10 mouse cellular contexts compared by ENCODE assay signal in genomic region chr11:11963587-11963986, GRCm38 (mm10).
DNase-seq lines count a peak whose midpoint lies in the region; ATAC-seq and TF ChIP-seq lines count a peak whose summit lies in the region.
"Had no signal": no experiment of that assay in that cellular context is flagged by ENCODE, and none has a peak within 500 bp of the region (broad histone marks: within the 10 kb centered on the region; RNA-seq: fewer than 3 reads in every experiment).

No protein-coding gene starts in this region.

- H3K9me3 ChIP-seq in heart, embryonic 13.5 days = no peaks in the 10 kb centered on the region
- H3K9me3 ChIP-seq in neural tube, embryonic 14.5 days (ENCODE audit: control insufficient read depth, low read length) = no peaks in the 10 kb centered on the region
- H3K9me3 ChIP-seq in limb, embryonic 12.5 days = no peaks in the 10 kb centered on the region
- H3K9me3 ChIP-seq in stomach, postnatal 0 days (ENCODE audit: control insufficient read depth, low read length) = no peaks in the 10 kb centered on the region

- H3K4me2 ChIP-seq in heart, embryonic 13.5 days = no peak overlapping the region
- no peak overlapping the region for H3K4me2 ChIP-seq in neural tube, embryonic 14.5 days (ENCODE audit: low read depth, low read length)
- no peak overlapping the region for H3K4me2 ChIP-seq in limb, embryonic 12.5 days
- H3K4me2 ChIP-seq in stomach, postnatal 0 days (replicated peaks; ENCODE audit: low read depth) = no peak overlapping the region

- no peak for TF ChIP-seq EP300 in stomach, postnatal 0 days (optimal IDR thresholded peaks at IDR 0.05)

- no peaks in the 10 kb centered on the region for H3K27me3 ChIP-seq in heart, embryonic 13.5 days (replicated peaks)
- H3K27me3 ChIP-seq in neural tube, embryonic 14.5 days (ENCODE audit: control insufficient read depth, insufficient read depth, low read length) = no peaks in the 10 kb centered on the region
- no peaks in the 10 kb centered on the region for H3K27me3 ChIP-seq in limb, embryonic 12.5 days
- no peaks in the 10 kb centered on the region for H3K27me3 ChIP-seq in stomach, postnatal 0 days (ENCODE audit: control insufficient read depth, insufficient read depth, low read length)

- H3K9ac ChIP-seq in heart, embryonic 13.5 days = peak overlapping the region; percentile 73
- H3K9ac ChIP-seq in neural tube, embryonic 14.5 days (replicated peaks; ENCODE audit: low read depth, low read length) = no peak overlapping the region
- no peak overlapping the region for H3K9ac ChIP-seq in limb, embryonic 12.5 days (replicated peaks)
- H3K9ac ChIP-seq in stomach, postnatal 0 days (ENCODE audit: low read length) = no peak overlapping the region

- peak overlapping the region; percentile 98 for H3K27ac ChIP-seq in heart, embryonic 13.5 days (replicated peaks)
- no peak overlapping the region for H3K27ac ChIP-seq in neural tube, embryonic 14.5 days (ENCODE audit: low read depth, low read length)
- 0 out of 2 replicates have a peak overlapping the region, but pooled peaks have one; percentile 26 for H3K27ac ChIP-seq in limb, embryonic 12.5 days
- H3K27ac ChIP-seq in stomach, postnatal 0 days (replicated peaks) = peak overlapping the region; percentile 73

- H3K36me3 ChIP-seq in heart, embryonic 13.5 days = peaks cover 75% of the 10 kb centered on the region
- no peaks in the 10 kb centered on the region for H3K36me3 ChIP-seq in neural tube, embryonic 14.5 days (ENCODE audit: control insufficient read depth, insufficient read depth, low read length)
- H3K36me3 ChIP-seq in limb, embryonic 12.5 days = peaks cover 56% of the 10 kb centered on the region
- H3K36me3 ChIP-seq in stomach, postnatal 0 days (ENCODE audit: control insufficient read depth, insufficient read depth, low read length) = no peaks in the 10 kb centered on the region

- WGBS in heart, embryonic 13.5 days = 24% methylated on average over 3 of the region's 3 CpGs
- WGBS in neural tube, embryonic 14.5 days = 54% methylated on average over 3 of the region's 3 CpGs
- WGBS in limb, embryonic 12.5 days = 75% methylated on average over 3 of the region's 3 CpGs
- WGBS in stomach, postnatal 0 days = 66% methylated on average over 3 of the region's 3 CpGs

- no peak for TF ChIP-seq CTCF in stomach, postnatal 0 days (IDR thresholded peaks at IDR 0.05; ENCODE audit: low read depth)

- H3K4me1 ChIP-seq in heart, embryonic 13.5 days = peaks cover 98% of the 10 kb centered on the region
- 0 out of 2 replicates have a peak, but pooled peaks cover 6% of the 10 kb centered on the region for H3K4me1 ChIP-seq in neural tube, embryonic 14.5 days (ENCODE audit: control insufficient read depth, insufficient read depth, low read length)
- H3K4me1 ChIP-seq in limb, embryonic 12.5 days (replicated peaks) = peaks cover 33% of the 10 kb centered on the region
- H3K4me1 ChIP-seq in stomach, postnatal 0 days (replicated peaks; ENCODE audit: control insufficient read depth, insufficient read depth) = peaks cover 5% of the 10 kb centered on the region

- no peak for DNase-seq in heart, adult 8-10 months (ENCODE audit: low spot score)
- DNase-seq in neural tube, embryonic 10.5 days (ENCODE audit: extremely low spot score, low spot score) = no peak
- DNase-seq in stomach, postnatal 0 days (ENCODE audit: low spot score) = no peak
- DNase-seq in T-cell, adult 2 months (ENCODE audit: low spot score) = no peak
- no peak for DNase-seq in retina, embryonic 14.5 days (ENCODE audit: low spot score)
- DNase-seq: kidney, adult 2 months had no signal

- no peak overlapping the region for H3K4me3 ChIP-seq in heart, embryonic 13.5 days
- no peak overlapping the region for H3K4me3 ChIP-seq in neural tube, embryonic 14.5 days (ENCODE audit: low read depth, low read length)
- H3K4me3 ChIP-seq in limb, embryonic 12.5 days (replicated peaks) = no peak overlapping the region
- H3K4me3 ChIP-seq in stomach, postnatal 0 days (ENCODE audit: low read depth, low read length) = no peak overlapping the region

- no peak; the same call in 1 of the 2 replicates for ATAC-seq in heart, embryonic 13.5 days (ENCODE audit: extremely low read depth, insufficient number of reproducible peaks, low FRiP score, low TSS enrichment)
- 0 out of 2 replicates have a peak, but pooled peaks have one; percentile 32 for ATAC-seq in neural tube, embryonic 14.5 days (ENCODE audit: low read depth)
- no peak for ATAC-seq in limb, embryonic 12.5 days (ENCODE audit: insufficient number of reproducible peaks, insufficient read depth, low FRiP score, low TSS enrichment, low read depth)
- ATAC-seq in stomach, postnatal 0 days (ENCODE audit: low FRiP score, low TSS enrichment) = no peak
- ATAC-seq: forebrain, embryonic 14.5 days had no signal
